Mouse (Mus musculus) spleen, embryonic (tissue): Measurements from ENCODE around the gene Pgpep1.

Source experiments
- CTCF ChIA-PET: fragments of 350-600 bp; sonication (Branson Sonifier 250); formaldehyde crosslinking; loops from one replicate; lab custom pipeline; 2022; lab: Charles Lee

Pgpep1 gene

GRCm38 (mm10) chr8:70597417-70598272 is 62.5 kb downstream of the Pgpep1 start:
- CTCF ChIA-PET = interaction anchor here (0.6 kb wide), 1 partner anchor 12 kb away, joined by 3 read pairs; no protein-coding TSS in a partner anchor

GRCm38 (mm10) chr8:70596775-70597416 is 63.3 kb downstream of the Pgpep1 start:
- CTCF ChIA-PET = interaction anchor here (0.6 kb wide), 1 partner anchor 52 kb away, joined by 13 read pairs; no protein-coding TSS in a partner anchor
